Mouse (Mus musculus) heart, postnatal 0 days (tissue): ENCODE data around the gene Foxj1. TPM values are rescaled to one million over a fixed set of nuclear protein-coding genes. Genes with fewer than 3 reads are reported as not detected.
"Not testable (repeated sequence)": the region's sequence is repeated elsewhere in the genome, so short reads cannot be mapped to it uniquely, and the experiment has no call there.

Experiments used
- ATAC-seq: fragments of 200-750 bp; cut with Nextera tagmentation; 2 replicates; pipeline ENCODE4 v1.8.0; 2017; ENCODE audit warnings: low read depth, moderate number of reproducible peaks, moderate library complexity; ENCODE audit not compliant: insufficient read depth
- DNase-seq: peaks from one replicate; pipeline ENCODE4 v3.0.0-alpha.2; 2016; ENCODE audit warnings: low spot score
- H3K27ac ChIP-seq: fragments of 300-500 bp; sonication (generic); 2 replicates; pipeline ENCODE4 v1.5.1; 2014; ENCODE audit warnings: low read depth, mild to moderate bottlenecking
- H3K27me3 ChIP-seq: fragments of 300-500 bp; sonication (generic); 2 replicates; pipeline ENCODE4 v1.6.1; 2014; ENCODE audit warnings: low read length, mixed read lengths; ENCODE audit not compliant: control insufficient read depth, insufficient read depth
- H3K36me3 ChIP-seq: fragments of 300-500 bp; sonication (generic); replicated peaks from 2 replicates; pipeline ENCODE4 v1.6.1; 2014; ENCODE audit warnings: low read length, mixed read lengths; ENCODE audit not compliant: control insufficient read depth, insufficient read depth
- H3K4me1 ChIP-seq: fragments of 300-500 bp; sonication (generic); 2 replicates; pipeline ENCODE4 v1.6.1; 2014; ENCODE audit warnings: antibody characterized with exemption; ENCODE audit not compliant: control insufficient read depth, insufficient read depth
- H3K4me2 ChIP-seq: fragments of 300-500 bp; sonication (generic); 2 replicates; pipeline ENCODE4 v1.6.1; 2014; ENCODE audit warnings: low read depth, mild to moderate bottlenecking, low read length, moderate library complexity
- H3K4me3 ChIP-seq: fragments of 300-500 bp; sonication (generic); 2 replicates; pipeline ENCODE4 v1.5.1; 2014; ENCODE audit warnings: low read depth, low read length
- H3K9ac ChIP-seq: fragments of 300-500 bp; sonication (generic); replicated peaks from 2 replicates; pipeline ENCODE4 v1.6.1; 2014; ENCODE audit warnings: low read depth, low read length, mixed read lengths
- H3K9me3 ChIP-seq: fragments of 300-500 bp; sonication (generic); replicated peaks from 2 replicates; pipeline ENCODE4 v1.6.1; 2016; ENCODE audit warnings: low read length; ENCODE audit not compliant: control insufficient read depth
- CTCF ChIP-seq: IDR thresholded peaks from 2 replicates; pipeline ENCODE4 v1.5.1; 2016; ENCODE audit warnings: antibody characterized with exemption, control low read depth, low read depth
- EP300 ChIP-seq: IDR thresholded peaks from 2 replicates; pipeline ENCODE4 v1.6.1; 2016; ENCODE audit warnings: antibody characterized with exemption, low read depth
- WGBS: fragments of 180-500 bp; shearing (Covaris S2); extraction: QIAGEN DNeasy Blood & Tissue Kit; methylation state at CpG from one replicate; pipeline ENCODE4 v1.1.7; 2014; 5-methylcytosine and 5-hydroxymethylcytosine counted together
- polyA plus RNA-seq: library from polyadenylated mRNA; unstranded; fragments of >200 nt; fragmentation: Nextera tagmentation; extraction: Ambion mirVana; gene quantifications from 2 replicates; pipeline ENCODE4 v1.2.1, GENCODE M21; 2015
- total RNA-seq: library from RNA; depleted of rRNA; stranded (reverse); fragments of >200 nt; gene quantifications from 2 replicates; pipeline ENCODE4 v1.2.3, GENCODE M21; 2014; ENCODE audit warnings: low replicate concordance; rRNA removed

Gene Foxj1
- 2.7 TPM in 1 of 2 replicates, not detected in the other for total RNA-seq
- polyA plus RNA-seq, result 0.04 and 1.0 TPM in 2 replicates

GRCm38 (mm10) chr11:116335244-116336036 lies at the start of gene Foxj1:
Gene Foxj1, minus strand, starts transcription at chr11:116335399.
- no peaks in the 10 kb centered on the region for H3K9me3 ChIP-seq
- TF ChIP-seq CTCF (peak; percentile 48), EP300 (no peak)
- H3K4me2 ChIP-seq, result peak within 1 kb of the TSS; percentile 97
- peak within 1 kb of the TSS; percentile 62 for H3K4me3 ChIP-seq
- H3K27me3 ChIP-seq, result peaks cover 30% of the 10 kb centered on the region
- no peak within 1 kb of the TSS for H3K27ac ChIP-seq
- no peaks in the 10 kb centered on the region for H3K36me3 ChIP-seq
- WGBS, result under 1% methylated on average over 60 of the region's 61 CpGs
- H3K9ac ChIP-seq, result peak within 1 kb of the TSS; percentile 52
- 0 out of 2 replicates have a peak, but pooled peaks cover 3% of the 10 kb centered on the region for H3K4me1 ChIP-seq
- peak; percentile 88 for DNase-seq
- peak; percentile 95 for ATAC-seq

GRCm38 (mm10) chr11:116384171-116384570 lies 49.0 kb upstream of the Foxj1 start:
- 0 out of 2 replicates have a peak, but pooled peaks cover 13% of the 10 kb centered on the region for H3K4me1 ChIP-seq
- H3K9me3 ChIP-seq, result no peaks in the 10 kb centered on the region
- no peak overlapping the region for H3K27ac ChIP-seq
- ATAC-seq (no peak), DNase-seq (no peak)
- no peak overlapping the region for H3K4me2 ChIP-seq
- no peak for TF ChIP-seq EP300
- no peak for TF ChIP-seq CTCF
- no peak overlapping the region for H3K4me3 ChIP-seq
- H3K36me3 ChIP-seq, result no peaks in the 10 kb centered on the region
- WGBS, result 81% methylated on average over 11 of the region's 11 CpGs
- H3K9ac ChIP-seq, result no peak overlapping the region
- no peaks in the 10 kb centered on the region for H3K27me3 ChIP-seq

GRCm38 (mm10) chr11:116383070-116383469 lies 47.9 kb upstream of the Foxj1 start:
- H3K9me3 ChIP-seq, H3K36me3 ChIP-seq, H3K4me2 ChIP-seq, H3K4me3 ChIP-seq, H3K9ac ChIP-seq, ATAC-seq, H3K27ac ChIP-seq, DNase-seq, H3K27me3 ChIP-seq: not testable (repeated sequence)
- 0 out of 2 replicates have a peak, but pooled peaks cover 13% of the 10 kb centered on the region for H3K4me1 ChIP-seq
- WGBS, result 94% methylated on average over 5 of the region's 5 CpGs

- no peak overlapping the region for H3K27ac ChIP-seq
- H3K27me3 ChIP-seq, result no peaks in the 10 kb centered on the region
- no peak overlapping the region for H3K4me3 ChIP-seq
- H3K4me2 ChIP-seq, result no peak overlapping the region
- DNase-seq, result no peak
- ATAC-seq, result no peak
- no peaks in the 10 kb centered on the region for H3K4me1 ChIP-seq
- H3K9ac ChIP-seq, result no peak overlapping the region
- H3K36me3 ChIP-seq, result no peaks in the 10 kb centered on the region
- 73% methylated on average over 7 of the region's 7 CpGs for WGBS
- no peaks in the 10 kb centered on the region for H3K9me3 ChIP-seq
- TF ChIP-seq CTCF (no peak), EP300 (no peak)
These were observed 45.6 kb upstream of the Foxj1 start for GRCm38 (mm10) chr11:116380767-116381166.

- H3K4me2 ChIP-seq, result no peak overlapping the region
- DNase-seq (no peak), ATAC-seq (no peak)
- 71% methylated on average over 6 of the region's 6 CpGs for WGBS
- TF ChIP-seq CTCF (no peak), EP300 (no peak)
- no peaks in the 10 kb centered on the region for H3K27me3 ChIP-seq
- H3K9me3 ChIP-seq, result no peaks in the 10 kb centered on the region
- H3K36me3 ChIP-seq, result no peaks in the 10 kb centered on the region
- H3K4me1 ChIP-seq, result no peaks in the 10 kb centered on the region
- no peak overlapping the region for H3K27ac ChIP-seq
- no peak overlapping the region for H3K9ac ChIP-seq
- no peak overlapping the region for H3K4me3 ChIP-seq
These were observed 44.3 kb upstream of the Foxj1 start for GRCm38 (mm10) chr11:116379530-116379929.
